Mouse (Mus musculus): ENCODE measurements around the gene Mcub. TPM values are rescaled to one million over a fixed set of nuclear protein-coding genes. Genes with fewer than 3 reads are reported as not detected.

Gene Mcub
- polyA plus RNA-seq, 2 experiments = 7.4 to 16.4 TPM

DNA sequence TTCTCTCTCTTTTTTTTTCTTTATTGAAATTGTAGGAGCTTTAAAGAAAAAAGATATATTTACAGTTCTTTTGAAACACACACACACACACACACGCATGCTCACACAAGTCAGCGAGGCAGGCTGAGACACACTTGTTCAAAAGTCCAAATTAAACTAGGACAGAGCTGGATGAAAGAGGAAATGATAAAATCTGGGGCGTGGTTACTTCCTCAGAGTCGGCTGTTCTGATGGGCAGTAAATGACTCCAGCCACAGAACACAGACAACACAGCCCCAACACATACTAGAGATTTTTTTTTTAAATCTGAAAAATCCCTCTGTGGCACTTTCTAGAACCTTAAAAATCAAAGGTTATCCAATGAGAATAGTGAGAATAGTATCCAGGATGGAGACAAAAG is 26.2 kb downstream of the Mcub start:
- no peak for ATAC-seq (ENCODE audit: insufficient read depth)

DNA sequence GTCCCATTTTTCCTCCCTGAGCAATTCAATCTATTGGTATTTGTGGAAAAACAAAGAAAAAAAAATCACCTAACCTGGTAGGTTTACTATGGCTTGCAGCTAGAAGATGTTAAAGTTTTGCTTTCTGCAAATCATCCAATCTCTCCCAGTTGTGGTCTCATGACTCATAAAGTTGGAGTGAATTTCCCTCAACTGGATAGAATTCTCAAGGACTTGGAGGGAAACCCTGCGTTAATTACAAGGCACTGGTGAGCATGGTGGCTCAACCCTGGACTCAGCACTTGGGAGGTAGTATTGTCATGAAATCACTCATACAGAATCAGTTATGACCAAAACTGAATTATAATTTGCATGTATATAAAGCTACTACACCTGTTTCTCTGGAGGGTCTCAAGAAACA is 28.7 kb downstream of the Mcub start:
- H3K36me3 ChIP-seq (replicated peaks; ENCODE audit: control insufficient read depth, insufficient read depth, low read depth) = no peaks in the 10 kb centered on the region
- no peak overlapping the region for H3K27ac ChIP-seq
- H3K9me3 ChIP-seq (ENCODE audit: control insufficient read depth, low read length) = no peaks in the 10 kb centered on the region
- WGBS (ENCODE audit: insufficient replicate concordance) = 79% methylated on average over 1 of the region's 1 CpGs
- H3K4me1 ChIP-seq (replicated peaks; ENCODE audit: control insufficient read depth in 2 of 2, insufficient read depth in 2 of 2, low read length in 1 of 2) = peaks cover 4 to 9% of the 10 kb centered on the region in 2 experiments
- H3K4me2 ChIP-seq (ENCODE audit: low read depth) = no peak overlapping the region
- no peaks in the 10 kb centered on the region for H3K27me3 ChIP-seq (ENCODE audit: control insufficient read depth, insufficient read depth, low read length)
- DNase-seq (ENCODE audit: low read depth in 3 of 3, low spot score in 3 of 3) = no peak
- H3K9ac ChIP-seq (replicated peaks) = no peak overlapping the region
- TF ChIP-seq CTCF (IDR thresholded peaks at IDR 0.05; ENCODE audit: low read depth) (no peak), EP300 (IDR thresholded peaks at IDR 0.05; ENCODE audit: low read depth) (no peak)
- ATAC-seq (ENCODE audit: insufficient read depth) = no peak
- no peak overlapping the region for H3K4me3 ChIP-seq (ENCODE audit: insufficient read depth in 1 of 2, low read depth in 2 of 2, low read length in 2 of 2)

More for the DNA sequence above, 26.2 kb downstream of the Mcub start:
- 22% methylated on average over 4 of the region's 4 CpGs for WGBS (ENCODE audit: insufficient replicate concordance)
- TF ChIP-seq EP300 (IDR thresholded peaks at IDR 0.05; ENCODE audit: low read depth) (no peak), CTCF (IDR thresholded peaks at IDR 0.05; ENCODE audit: low read depth) (no peak)
- no peak for DNase-seq (ENCODE audit: low read depth in 3 of 3, low spot score in 3 of 3)
- Histone ChIP-seq H3K9ac (replicated peaks) (no peak overlapping the region), H3K27ac (no peak overlapping the region), H3K4me1 (replicated peaks; ENCODE audit: control insufficient read depth in 2 of 2, insufficient read depth in 2 of 2, low read length in 1 of 2) (peaks cover 7 to 16% of the 10 kb centered on the region in 2 experiments), H3K4me2 (ENCODE audit: low read depth) (no peak overlapping the region), H3K36me3 (replicated peaks; ENCODE audit: control insufficient read depth, insufficient read depth, low read depth) (no peaks in the 10 kb centered on the region), H3K27me3 (ENCODE audit: control insufficient read depth, insufficient read depth, low read length) (no peaks in the 10 kb centered on the region), H3K9me3 (ENCODE audit: control insufficient read depth, low read length) (no peaks in the 10 kb centered on the region), H3K4me3 (ENCODE audit: insufficient read depth in 1 of 2, low read depth in 2 of 2, low read length in 2 of 2) (no peak overlapping the region)

DNA sequence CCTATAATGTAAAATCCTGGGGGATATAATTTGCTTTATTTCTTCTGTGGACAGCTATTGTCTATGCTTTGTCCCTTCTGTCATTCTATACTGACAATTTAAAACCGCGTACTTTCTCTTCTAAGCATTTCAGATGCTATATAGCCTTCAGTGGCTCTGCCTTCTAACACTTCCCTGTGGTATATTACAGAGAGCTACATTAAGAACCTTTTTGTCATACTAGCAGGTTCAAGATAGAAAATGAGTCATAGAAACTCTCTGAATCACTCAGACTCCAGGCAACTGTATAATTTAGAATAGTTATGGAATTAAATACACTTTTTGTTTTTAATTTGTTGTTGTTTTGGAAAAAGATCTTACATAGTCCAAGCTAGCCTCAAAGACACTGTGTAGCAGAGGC is 29.2 kb downstream of the Mcub start:
- TF ChIP-seq EP300 (IDR thresholded peaks at IDR 0.05; ENCODE audit: low read depth) (no peak), CTCF (IDR thresholded peaks at IDR 0.05; ENCODE audit: low read depth) (no peak)
- H3K27me3 ChIP-seq (ENCODE audit: control insufficient read depth, insufficient read depth, low read length) = no peaks in the 10 kb centered on the region
- DNase-seq (ENCODE audit: low read depth in 3 of 3, low spot score in 3 of 3) (no peak), ATAC-seq (ENCODE audit: insufficient read depth) (no peak)
- H3K4me2 ChIP-seq (ENCODE audit: low read depth) = no peak overlapping the region
- peaks cover 0 to 3% of the 10 kb centered on the region in 2 experiments; a peak in 1 of 4 replicates for H3K4me1 ChIP-seq (replicated peaks; ENCODE audit: control insufficient read depth in 2 of 2, insufficient read depth in 2 of 2, low read length in 1 of 2)
- no peak overlapping the region for H3K4me3 ChIP-seq (ENCODE audit: insufficient read depth in 1 of 2, low read depth in 2 of 2, low read length in 2 of 2)
- no peak overlapping the region for H3K9ac ChIP-seq (replicated peaks)
- no peaks in the 10 kb centered on the region for H3K36me3 ChIP-seq (replicated peaks; ENCODE audit: control insufficient read depth, insufficient read depth, low read depth)
- no peak overlapping the region for H3K27ac ChIP-seq
- H3K9me3 ChIP-seq (ENCODE audit: control insufficient read depth, low read length) = no peaks in the 10 kb centered on the region
- 80% methylated on average over 2 of the region's 2 CpGs for WGBS (ENCODE audit: insufficient replicate concordance)

DNA sequence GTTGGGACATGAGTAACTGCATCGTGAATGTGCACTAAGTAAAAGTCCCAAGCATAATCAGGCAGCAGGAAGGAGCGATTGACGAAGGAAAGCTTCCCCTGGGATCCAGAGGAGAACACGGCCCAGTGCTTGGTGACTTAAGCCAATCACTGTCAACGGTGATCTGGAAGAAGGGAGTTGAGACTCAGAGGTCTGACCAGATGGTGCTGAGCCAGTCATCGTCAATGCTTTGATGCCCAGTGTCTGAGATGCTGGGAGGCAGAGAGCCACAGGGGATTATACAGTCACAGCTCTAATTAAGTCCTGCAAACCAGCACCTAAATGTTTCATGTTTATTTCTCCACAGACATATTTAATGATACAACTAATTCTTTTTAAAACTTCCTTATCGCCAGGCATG is 30.9 kb downstream of the Mcub start:
- H3K4me1 ChIP-seq (replicated peaks; ENCODE audit: control insufficient read depth in 2 of 2, insufficient read depth in 2 of 2, low read length in 1 of 2) = 0 out of 4 replicates have a peak, but pooled peaks cover 0 to 2% of the 10 kb centered on the region in 2 experiments
- ATAC-seq (ENCODE audit: insufficient read depth) (no peak), DNase-seq (ENCODE audit: low read depth in 3 of 3, low spot score in 3 of 3) (no peak)
- H3K27me3 ChIP-seq (ENCODE audit: control insufficient read depth, insufficient read depth, low read length) = no peaks in the 10 kb centered on the region
- H3K4me2 ChIP-seq (ENCODE audit: low read depth) = no peak overlapping the region
- H3K4me3 ChIP-seq (ENCODE audit: insufficient read depth in 1 of 2, low read depth in 2 of 2, low read length in 2 of 2) = no peak overlapping the region
- no peaks in the 10 kb centered on the region for H3K36me3 ChIP-seq (replicated peaks; ENCODE audit: control insufficient read depth, insufficient read depth, low read depth)
- H3K9ac ChIP-seq (replicated peaks) = no peak overlapping the region
- 62% methylated on average over 7 of the region's 7 CpGs for WGBS (ENCODE audit: insufficient replicate concordance)
- no peak for TF ChIP-seq EP300 (IDR thresholded peaks at IDR 0.05; ENCODE audit: low read depth)
- no peaks in the 10 kb centered on the region for H3K9me3 ChIP-seq (ENCODE audit: control insufficient read depth, low read length)
- H3K27ac ChIP-seq = no peak overlapping the region

DNA sequence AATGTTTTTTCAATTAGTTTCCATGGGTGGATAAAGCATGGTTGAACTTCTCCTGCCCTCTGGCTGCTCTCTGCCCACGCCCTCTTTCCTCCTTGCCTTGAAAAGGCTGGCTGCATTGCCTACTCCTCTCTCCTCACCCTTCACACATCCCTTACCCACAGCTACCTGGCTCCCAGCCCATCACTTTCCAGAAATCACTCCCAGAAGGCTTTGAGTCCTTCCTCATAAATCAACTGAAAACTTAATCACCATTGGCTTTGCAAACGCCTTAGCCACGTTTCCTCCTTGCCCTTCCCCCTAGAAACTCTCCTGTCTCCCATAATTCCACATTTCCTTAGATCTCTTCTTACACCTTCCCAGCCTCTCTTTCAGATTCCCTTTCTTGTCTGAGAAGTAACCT is 32.2 kb downstream of the Mcub start:
- H3K27me3 ChIP-seq (ENCODE audit: control insufficient read depth, insufficient read depth, low read length) = no peaks in the 10 kb centered on the region
- no peaks in the 10 kb centered on the region for H3K36me3 ChIP-seq (replicated peaks; ENCODE audit: control insufficient read depth, insufficient read depth, low read depth)
- WGBS (ENCODE audit: insufficient replicate concordance) = 53% methylated on average over 3 of the region's 3 CpGs
- H3K4me2 ChIP-seq (ENCODE audit: low read depth) = no peak overlapping the region
- no peak for TF ChIP-seq CTCF (IDR thresholded peaks at IDR 0.05; ENCODE audit: low read depth)
- no peak for TF ChIP-seq EP300 (IDR thresholded peaks at IDR 0.05; ENCODE audit: low read depth)
- ATAC-seq (ENCODE audit: insufficient read depth) (no peak), DNase-seq (ENCODE audit: low read depth in 3 of 3, low spot score in 3 of 3) (no peak)
- no peak overlapping the region for H3K27ac ChIP-seq
- no peaks in the 10 kb centered on the region for H3K9me3 ChIP-seq (ENCODE audit: control insufficient read depth, low read length)
- H3K4me1 ChIP-seq (replicated peaks; ENCODE audit: control insufficient read depth in 2 of 2, insufficient read depth in 2 of 2, low read length in 1 of 2) = no peaks in the 10 kb centered on the region
- H3K4me3 ChIP-seq (ENCODE audit: insufficient read depth in 1 of 2, low read depth in 2 of 2, low read length in 2 of 2) = no peak overlapping the region
- H3K9ac ChIP-seq (replicated peaks) = no peak overlapping the region
